Mouse (Mus musculus) midbrain, embryonic 14.5 days (tissue): ENCODE measurements around the gene Cd8a. TPM values are rescaled to one million over a fixed set of nuclear protein-coding genes. Genes with fewer than 3 reads are reported as not detected.

Experiments used
- ATAC-seq: fragments of 200-750 bp; cut with Nextera tagmentation; 2 replicates; pipeline ENCODE4 v1.8.0; 2017; ENCODE audit warnings: moderate number of reproducible peaks, moderate library complexity; ENCODE audit not compliant: low FRiP score, low TSS enrichment
- DNase-seq: peaks from one replicate; pipeline ENCODE4 v3.0.0-alpha.2; 2015
- H3K27ac ChIP-seq: fragments of 300-500 bp; sonication (generic); replicated peaks from 2 replicates; pipeline ENCODE4 v1.5.1; 2014; ENCODE audit warnings: mild to moderate bottlenecking, low read depth, low read length, moderate library complexity
- H3K27me3 ChIP-seq: fragments of 300-500 bp; sonication (generic); 2 replicates; pipeline ENCODE4 v1.6.1; 2014; ENCODE audit warnings: low read length, control low read depth, mixed read lengths; ENCODE audit not compliant: control insufficient read depth, insufficient read depth
- H3K36me3 ChIP-seq: fragments of 300-500 bp; sonication (generic); 2 replicates; pipeline ENCODE4 v1.6.1; 2014; ENCODE audit warnings: low read length, control low read depth; ENCODE audit not compliant: control insufficient read depth, insufficient read depth
- H3K4me1 ChIP-seq: fragments of 300-500 bp; sonication (generic); 2 replicates; pipeline ENCODE4 v1.6.1; 2014; ENCODE audit warnings: mild to moderate bottlenecking, antibody characterized with exemption, low read length, control low read depth; ENCODE audit not compliant: control insufficient read depth, insufficient read depth
- H3K4me2 ChIP-seq: fragments of 300-500 bp; sonication (generic); 2 replicates; pipeline ENCODE4 v1.6.1; 2014; ENCODE audit warnings: mild to moderate bottlenecking, low read length, moderate library complexity
- H3K4me3 ChIP-seq: fragments of 300-500 bp; sonication (generic); replicated peaks from 2 replicates; pipeline ENCODE4 v1.5.1; 2014; ENCODE audit warnings: low read depth, low read length
- H3K9ac ChIP-seq: fragments of 300-500 bp; sonication (generic); replicated peaks from 2 replicates; pipeline ENCODE4 v1.6.1; 2014; ENCODE audit warnings: mild to moderate bottlenecking, low read length, moderate library complexity
- H3K9me3 ChIP-seq: fragments of 300-500 bp; sonication (generic); 2 replicates; pipeline ENCODE4 v1.6.1; 2016; ENCODE audit warnings: low read length, control low read depth, mixed read lengths; ENCODE audit not compliant: control insufficient read depth
- WGBS: fragments of 180-500 bp; shearing (Covaris S2); extraction: QIAGEN DNeasy Blood & Tissue Kit; methylation state at CpG from one replicate; pipeline ENCODE4 v1.1.7; 2014; 5-methylcytosine and 5-hydroxymethylcytosine counted together
- polyA plus RNA-seq: library from polyadenylated mRNA; unstranded; fragments of >200 nt; fragmentation: Nextera tagmentation; extraction: Ambion mirVana; gene quantifications from 2 replicates; pipeline ENCODE4 v1.2.1, GENCODE M21; 2014

Cd8a gene
- polyA plus RNA-seq, 1 experiment from 2014 or later = not detected

- Histone ChIP-seq H3K9me3 (no peaks in the 10 kb centered on the region), H3K27me3 (no peaks in the 10 kb centered on the region), H3K9ac (no peak overlapping the region), H3K4me1 (no peaks in the 10 kb centered on the region), H3K36me3 (no peaks in the 10 kb centered on the region), H3K27ac (no peak overlapping the region), H3K4me2 (no peak overlapping the region), H3K4me3 (no peak overlapping the region)
- ATAC-seq (no peak), DNase-seq (no peak)
- WGBS = 81% methylated on average over 4 of the region's 4 CpGs
These were observed 13.0 kb upstream of the Cd8a start for GRCm38 (mm10) chr6:71360221-71360620.

- ATAC-seq (no peak), DNase-seq (no peak)
- H3K27me3 ChIP-seq = no peaks in the 10 kb centered on the region
- WGBS = 66% methylated on average over 5 of the region's 5 CpGs
- H3K9ac ChIP-seq = no peak overlapping the region
- no peaks in the 10 kb centered on the region for H3K9me3 ChIP-seq
- H3K27ac ChIP-seq = no peak overlapping the region
- H3K36me3 ChIP-seq = no peaks in the 10 kb centered on the region
- no peak overlapping the region for H3K4me3 ChIP-seq
- H3K4me2 ChIP-seq = no peak overlapping the region
- H3K4me1 ChIP-seq = no peaks in the 10 kb centered on the region
These were observed 12.5 kb upstream of the Cd8a start for GRCm38 (mm10) chr6:71360751-71361150.

- no peak for DNase-seq
- Histone ChIP-seq H3K9ac (no peak overlapping the region), H3K4me2 (no peak overlapping the region), H3K27me3 (no peaks in the 10 kb centered on the region), H3K9me3 (no peaks in the 10 kb centered on the region), H3K36me3 (no peaks in the 10 kb centered on the region), H3K4me1 (no peaks in the 10 kb centered on the region), H3K4me3 (no peak overlapping the region), H3K27ac (no peak overlapping the region)
- 89% methylated on average over 10 of the region's 10 CpGs for WGBS
- ATAC-seq = no peak
These were observed 12.0 kb upstream of the Cd8a start for GRCm38 (mm10) chr6:71361156-71361670.

- H3K36me3 ChIP-seq = no peaks in the 10 kb centered on the region
- H3K9me3 ChIP-seq = no peaks in the 10 kb centered on the region
- H3K27me3 ChIP-seq = no peaks in the 10 kb centered on the region
- ATAC-seq (no peak), DNase-seq (no peak)
- no peaks in the 10 kb centered on the region for H3K4me1 ChIP-seq
- no peak overlapping the region for H3K27ac ChIP-seq
- WGBS = 62% methylated on average over 2 of the region's 2 CpGs
- no peak overlapping the region for H3K4me2 ChIP-seq
- no peak overlapping the region for H3K9ac ChIP-seq
- no peak overlapping the region for H3K4me3 ChIP-seq
These were observed 9.2 kb upstream of the Cd8a start for GRCm38 (mm10) chr6:71363995-71364394.

GRCm38 (mm10) chr6:71369416-71369815 lies 3.8 kb upstream of the Cd8a start:
- 95% methylated on average over 6 of the region's 6 CpGs for WGBS
- DNase-seq (no peak), ATAC-seq (no peak)
- H3K4me1 ChIP-seq = no peaks in the 10 kb centered on the region
- no peak overlapping the region for H3K27ac ChIP-seq
- no peak overlapping the region for H3K4me3 ChIP-seq
- no peaks in the 10 kb centered on the region for H3K9me3 ChIP-seq
- no peaks in the 10 kb centered on the region for H3K27me3 ChIP-seq
- H3K36me3 ChIP-seq = no peaks in the 10 kb centered on the region
- H3K9ac ChIP-seq = no peak overlapping the region
- no peak overlapping the region for H3K4me2 ChIP-seq

- Histone ChIP-seq H3K36me3 (no peaks in the 10 kb centered on the region), H3K27ac (no peak overlapping the region), H3K4me2 (no peak overlapping the region), H3K27me3 (no peaks in the 10 kb centered on the region), H3K4me1 (no peaks in the 10 kb centered on the region), H3K9ac (no peak overlapping the region), H3K4me3 (no peak overlapping the region), H3K9me3 (no peaks in the 10 kb centered on the region)
- no peak for DNase-seq
- WGBS = 89% methylated on average over 5 of the region's 5 CpGs
- ATAC-seq = no peak
These were observed 2.1 kb upstream of the Cd8a start for GRCm38 (mm10) chr6:71371085-71371605.

- no peaks in the 10 kb centered on the region for H3K4me1 ChIP-seq
- no peak overlapping the region for H3K27ac ChIP-seq
- no peak overlapping the region for H3K4me2 ChIP-seq
- no peak overlapping the region for H3K9ac ChIP-seq
- no peaks in the 10 kb centered on the region for H3K36me3 ChIP-seq
- WGBS = 89% methylated on average over 5 of the region's 5 CpGs
- ATAC-seq = no peak
- no peak overlapping the region for H3K4me3 ChIP-seq
- H3K27me3 ChIP-seq = no peaks in the 10 kb centered on the region
- no peak for DNase-seq
- no peaks in the 10 kb centered on the region for H3K9me3 ChIP-seq
These were observed 1.0 kb upstream of the Cd8a start for GRCm38 (mm10) chr6:71372041-71372720.

- no peak overlapping the region for H3K9ac ChIP-seq
- no peak overlapping the region for H3K4me3 ChIP-seq
- no peak overlapping the region for H3K4me2 ChIP-seq
- H3K9me3 ChIP-seq = no peaks in the 10 kb centered on the region
- H3K4me1 ChIP-seq = no peaks in the 10 kb centered on the region
- H3K27me3 ChIP-seq = no peaks in the 10 kb centered on the region
- DNase-seq (no peak), ATAC-seq (no peak)
- H3K36me3 ChIP-seq = no peaks in the 10 kb centered on the region
- WGBS = 89% methylated on average over 19 of the region's 19 CpGs
- H3K27ac ChIP-seq = no peak overlapping the region
These were observed 1.1 kb downstream of the Cd8a start for GRCm38 (mm10) chr6:71374311-71374829.

GRCm38 (mm10) chr6:71374921-71375320 lies 1.7 kb downstream of the Cd8a start:
- 86% methylated on average over 2 of the region's 2 CpGs for WGBS
- no peak overlapping the region for H3K4me2 ChIP-seq
- H3K9me3 ChIP-seq = no peaks in the 10 kb centered on the region
- DNase-seq = no peak
- H3K9ac ChIP-seq = no peak overlapping the region
- H3K4me1 ChIP-seq = no peaks in the 10 kb centered on the region
- H3K36me3 ChIP-seq = no peaks in the 10 kb centered on the region
- H3K4me3 ChIP-seq = no peak overlapping the region
- no peak for ATAC-seq
- no peaks in the 10 kb centered on the region for H3K27me3 ChIP-seq
- H3K27ac ChIP-seq = no peak overlapping the region
